Mouse (Mus musculus): Measurements from ENCODE around the gene Hist1h1c. TPM values are rescaled to one million over a fixed set of nuclear protein-coding genes. Genes with fewer than 3 reads are reported as not detected.

Hist1h1c gene
- polyA plus RNA-seq, 1 experiment from 2014 or later = 8.2 TPM

Small RNA genes lying within 50 kb of the gene (microRNA-seq; reads per million reads assigned to microRNA genes)
- gene Gm44314 = not detected
- not detected for gene Gm44484

Other genes with a start within 250 kb of the Hist1h1c start
- 0.26 and 0.46 TPM in 2 replicates for gene Btn2a2, start 250.0 kb upstream of the Hist1h1c start, polyA plus RNA-seq (2021; fragmentation: Nextera tagmentation)
- 62.0 and 135 TPM in 2 replicates for gene Hist1h4h, start 207.8 kb upstream of the Hist1h1c start, polyA plus RNA-seq (2021; fragmentation: Nextera tagmentation)
- not detected in 2 replicates for gene Hist1h2af, start 204.9 kb upstream of the Hist1h1c start, polyA plus RNA-seq (2021; fragmentation: Nextera tagmentation)
- gene Hist1h3g, start 203.4 kb upstream of the Hist1h1c start, polyA plus RNA-seq (2021; fragmentation: Nextera tagmentation) = 1.3 TPM in 1 of 2 replicates, not detected in the other
- 0.20 and 0.25 TPM in 2 replicates for gene Hist1h2bh, start 195.4 kb upstream of the Hist1h1c start, polyA plus RNA-seq (2021; fragmentation: Nextera tagmentation)
- gene Hist1h3f, start 194.8 kb upstream of the Hist1h1c start, polyA plus RNA-seq (2021; fragmentation: Nextera tagmentation) = 0.14 TPM in 1 of 2 replicates, not detected in the other
- gene Hist1h4f, start 187.2 kb upstream of the Hist1h1c start, polyA plus RNA-seq (2021; fragmentation: Nextera tagmentation) = not detected in 2 replicates
- 0.03 and 0.10 TPM in 2 replicates for gene Hist1h1d, start 185.5 kb upstream of the Hist1h1c start, polyA plus RNA-seq (2021; fragmentation: Nextera tagmentation)
- 1.1 and 1.8 TPM in 2 replicates for gene Hist1h3e, start 176.4 kb upstream of the Hist1h1c start, polyA plus RNA-seq (2021; fragmentation: Nextera tagmentation)
- gene Hist1h2ae, start 167.6 kb upstream of the Hist1h1c start, polyA plus RNA-seq (2021; fragmentation: Nextera tagmentation) = 8.0 and 8.1 TPM in 2 replicates
- 3.4 and 4.7 TPM in 2 replicates for gene Hist1h2bg, start 167.4 kb upstream of the Hist1h1c start, polyA plus RNA-seq (2021; fragmentation: Nextera tagmentation)
- gene Hist1h2bf, start 164.6 kb upstream of the Hist1h1c start, polyA plus RNA-seq (2021; fragmentation: Nextera tagmentation) = 1.1 TPM in 1 of 2 replicates, not detected in the other
- gene Hist1h2ad, start 164.4 kb upstream of the Hist1h1c start, polyA plus RNA-seq (2021; fragmentation: Nextera tagmentation) = not detected in 2 replicates
- 0.60 and 0.88 TPM in 2 replicates for gene Hist1h3d, start 163.0 kb upstream of the Hist1h1c start, polyA plus RNA-seq (2021; fragmentation: Nextera tagmentation)
- gene Hist1h4d, start 157.2 kb upstream of the Hist1h1c start, polyA plus RNA-seq (2021; fragmentation: Nextera tagmentation) = 7.7 and 14.9 TPM in 2 replicates
- 4.3 and 6.3 TPM in 2 replicates for gene Hist1h2be, start 117.7 kb upstream of the Hist1h1c start, polyA plus RNA-seq (2021; fragmentation: Nextera tagmentation)
- gene Hist1h1e, start 116.2 kb upstream of the Hist1h1c start, polyA plus RNA-seq (2021; fragmentation: Nextera tagmentation) = 9.9 and 12.4 TPM in 2 replicates
- 2.2 and 4.2 TPM in 2 replicates for gene Hist1h2ac, start 54.9 kb upstream of the Hist1h1c start, polyA plus RNA-seq (2021; fragmentation: Nextera tagmentation)
- 125 and 195 TPM in 2 replicates for gene Hist1h2bc, start 54.6 kb upstream of the Hist1h1c start, polyA plus RNA-seq (2021; fragmentation: Nextera tagmentation)
- gene Hist1h1t, start 43.0 kb upstream of the Hist1h1c start, polyA plus RNA-seq (2021; fragmentation: Nextera tagmentation) = not detected in 2 replicates
- 3.0 and 6.5 TPM in 2 replicates for gene Hist1h4c, start 40.4 kb upstream of the Hist1h1c start, polyA plus RNA-seq (2021; fragmentation: Nextera tagmentation)
- 6.8 and 7.3 TPM in 2 replicates for gene Hfe, start 28.0 kb upstream of the Hist1h1c start, polyA plus RNA-seq (2021; fragmentation: Nextera tagmentation)
- 0.43 and 0.45 TPM in 2 replicates for gene Hist1h3c, start 6.8 kb downstream of the Hist1h1c start, polyA plus RNA-seq (2021; fragmentation: Nextera tagmentation)
- 0.92 TPM in 1 of 2 replicates, not detected in the other for gene Hist1h2bb, start 7.9 kb downstream of the Hist1h1c start, polyA plus RNA-seq (2021; fragmentation: Nextera tagmentation)
- 3.4 and 5.1 TPM in 2 replicates for gene Hist1h2ab, start 12.3 kb downstream of the Hist1h1c start, polyA plus RNA-seq (2021; fragmentation: Nextera tagmentation)
- gene Hist1h3b, start 13.5 kb downstream of the Hist1h1c start, polyA plus RNA-seq (2021; fragmentation: Nextera tagmentation) = 0.31 TPM in 1 of 2 replicates, not detected in the other
- gene Hist1h4b, start 18.2 kb downstream of the Hist1h1c start, polyA plus RNA-seq (2021; fragmentation: Nextera tagmentation) = not detected in 2 replicates
- 0.34 TPM in 1 of 2 replicates, not detected in the other for gene Hist1h4a, start 22.4 kb downstream of the Hist1h1c start, polyA plus RNA-seq (2021; fragmentation: Nextera tagmentation)
- gene Hist1h3a, start 23.6 kb downstream of the Hist1h1c start, polyA plus RNA-seq (2021; fragmentation: Nextera tagmentation) = not detected in 2 replicates
- gene Hist1h1a, start 24.9 kb downstream of the Hist1h1c start, polyA plus RNA-seq (2021; fragmentation: Nextera tagmentation) = 0.20 TPM in 1 of 2 replicates, not detected in the other
- not detected in 2 replicates for gene Trim38, start 31.1 kb downstream of the Hist1h1c start, polyA plus RNA-seq (2021; fragmentation: Nextera tagmentation)
- not detected in 2 replicates for gene Slc17a2, start 68.2 kb downstream of the Hist1h1c start, polyA plus RNA-seq (2021; fragmentation: Nextera tagmentation)
- gene Slc17a3, start 100.6 kb downstream of the Hist1h1c start, polyA plus RNA-seq (2021; fragmentation: Nextera tagmentation) = not detected in 2 replicates
- not detected in 2 replicates for gene Slc17a1, start 128.9 kb downstream of the Hist1h1c start, polyA plus RNA-seq (2021; fragmentation: Nextera tagmentation)
- gene Slc17a4, start 176.2 kb downstream of the Hist1h1c start, polyA plus RNA-seq (2021; fragmentation: Nextera tagmentation) = not detected in 2 replicates
- gene Hist1h2ba, start 195.3 kb downstream of the Hist1h1c start, polyA plus RNA-seq (2021; fragmentation: Nextera tagmentation) = not detected in 2 replicates
- not detected in 2 replicates for gene Hist1h2aa, start 195.7 kb downstream of the Hist1h1c start, polyA plus RNA-seq (2021; fragmentation: Nextera tagmentation)